Mouse (Mus musculus) liver, adult (tissue): ENCODE data around the gene Lgals1.

Experiments
- GATA4 ChIP-seq: IDR thresholded peaks from 2 replicates; pipeline ENCODE4 v1.6.1; 2014; ENCODE audit warnings: mild to moderate bottlenecking, low read length; ENCODE audit not compliant: insufficient replicate concordance

Gene Lgals1

GRCm38 (mm10) chr15:78927021-78927787 lies 679 bp downstream of the Lgals1 start:
- no peak for TF ChIP-seq GATA4

DNA sequence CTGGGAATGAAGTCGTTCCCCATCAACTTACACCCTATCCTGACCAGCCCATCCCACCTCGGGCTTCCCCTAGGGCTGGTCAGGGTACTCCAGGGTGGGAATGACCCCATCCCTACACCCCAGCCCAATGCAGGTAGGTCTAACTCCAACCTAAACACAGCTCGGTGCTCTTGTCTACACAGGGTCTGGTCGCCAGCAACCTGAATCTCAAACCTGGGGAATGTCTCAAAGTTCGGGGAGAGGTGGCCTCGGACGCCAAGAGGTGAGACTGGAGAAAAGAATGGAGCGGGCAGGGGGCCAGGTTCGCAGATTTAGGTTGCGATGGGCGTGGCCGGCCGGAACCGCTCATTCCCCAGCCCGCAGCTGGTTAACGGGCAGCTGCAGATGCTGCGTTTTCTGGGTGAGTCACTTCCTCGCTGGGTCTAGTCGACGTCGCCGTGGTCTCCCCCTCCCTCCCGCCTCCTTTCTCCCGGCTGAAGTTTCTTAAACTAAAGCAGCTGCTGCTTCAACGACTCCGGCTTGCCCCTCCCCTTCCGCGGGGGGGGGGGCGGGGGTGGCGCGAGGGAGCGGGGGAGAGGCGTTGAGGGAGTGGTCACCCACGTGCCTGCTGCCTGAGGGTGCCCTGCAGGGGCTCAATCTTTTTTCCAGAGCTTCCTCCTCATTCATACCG lies 1.4 kb downstream of the Lgals1 start:
- TF ChIP-seq GATA4, result no peak

DNA sequence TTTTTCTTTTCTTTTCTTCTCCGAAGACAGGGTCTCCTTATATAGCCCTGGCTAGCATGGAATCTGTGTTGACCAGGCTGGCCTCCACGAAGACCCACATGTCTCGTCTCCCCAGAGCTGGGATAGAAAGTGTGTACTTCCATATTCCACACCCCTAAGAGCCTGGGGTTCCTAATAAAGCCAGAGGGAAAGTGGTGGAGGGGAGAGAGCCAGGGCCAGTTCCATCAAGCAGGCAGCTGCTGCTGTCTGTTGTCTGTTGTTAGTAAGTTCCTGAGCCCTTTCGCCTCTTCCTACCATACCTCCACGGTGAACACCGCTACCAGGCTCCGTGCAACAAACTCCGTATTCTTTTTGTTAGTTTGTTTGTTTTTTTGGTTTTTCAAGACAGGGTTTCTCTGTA lies 2.0 kb downstream of the Lgals1 start:
- no peak for TF ChIP-seq GATA4

- no peak for TF ChIP-seq GATA4
These were observed 3.7 kb downstream of the Lgals1 start for GRCm38 (mm10) chr15:78930192-78930706.

DNA sequence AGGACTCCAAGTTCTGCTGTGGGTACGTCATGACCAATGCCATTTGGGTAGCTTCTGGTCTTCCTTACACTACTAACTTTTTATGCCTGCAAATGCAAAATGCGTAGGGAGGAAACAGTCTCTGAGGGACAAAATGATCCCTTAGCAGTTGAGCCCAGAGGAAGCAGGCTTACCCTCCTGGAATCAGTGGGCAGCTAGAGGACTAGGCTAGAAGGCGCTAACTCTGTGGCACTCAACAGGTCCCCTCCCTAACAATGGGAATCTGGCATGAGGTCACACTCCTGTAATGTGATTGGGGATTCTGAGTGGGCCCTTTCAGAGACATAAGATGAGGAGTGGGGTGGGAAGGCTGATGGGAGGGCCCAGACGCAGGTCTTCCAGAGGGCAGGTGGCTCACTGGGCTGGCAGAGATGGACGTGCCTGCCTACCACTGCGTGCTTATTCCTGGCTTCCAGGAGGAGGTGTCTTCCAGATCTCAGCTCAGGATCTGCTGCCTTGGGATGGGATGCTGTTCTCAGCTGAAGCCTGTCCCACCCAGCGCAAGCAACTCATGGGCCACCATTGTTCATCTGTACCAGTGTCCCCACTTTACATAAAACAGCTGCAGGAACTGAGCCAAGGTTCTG lies 4.4 kb downstream of the Lgals1 start:
- TF ChIP-seq GATA4, result no peak

DNA sequence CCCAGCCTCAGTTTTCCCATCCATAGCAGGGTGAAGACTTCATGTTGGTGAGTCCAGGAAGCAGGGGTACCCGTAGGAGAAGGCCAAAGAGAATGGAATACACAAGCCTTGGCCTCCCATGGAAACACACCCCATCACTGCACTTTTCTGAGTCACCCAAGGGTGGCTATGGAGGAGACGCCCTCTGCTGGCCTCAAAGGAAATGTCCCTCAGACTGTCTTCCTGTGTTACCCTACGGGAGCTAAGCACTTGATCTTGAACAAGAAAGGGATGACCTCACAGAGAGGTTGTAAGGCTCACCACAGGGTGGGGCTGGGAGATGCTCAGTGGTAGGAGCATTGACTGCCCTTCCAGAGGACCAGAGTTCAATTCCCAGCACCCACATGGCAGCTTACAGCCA lies 5.1 kb downstream of the Lgals1 start:
- TF ChIP-seq GATA4, result no peak

DNA sequence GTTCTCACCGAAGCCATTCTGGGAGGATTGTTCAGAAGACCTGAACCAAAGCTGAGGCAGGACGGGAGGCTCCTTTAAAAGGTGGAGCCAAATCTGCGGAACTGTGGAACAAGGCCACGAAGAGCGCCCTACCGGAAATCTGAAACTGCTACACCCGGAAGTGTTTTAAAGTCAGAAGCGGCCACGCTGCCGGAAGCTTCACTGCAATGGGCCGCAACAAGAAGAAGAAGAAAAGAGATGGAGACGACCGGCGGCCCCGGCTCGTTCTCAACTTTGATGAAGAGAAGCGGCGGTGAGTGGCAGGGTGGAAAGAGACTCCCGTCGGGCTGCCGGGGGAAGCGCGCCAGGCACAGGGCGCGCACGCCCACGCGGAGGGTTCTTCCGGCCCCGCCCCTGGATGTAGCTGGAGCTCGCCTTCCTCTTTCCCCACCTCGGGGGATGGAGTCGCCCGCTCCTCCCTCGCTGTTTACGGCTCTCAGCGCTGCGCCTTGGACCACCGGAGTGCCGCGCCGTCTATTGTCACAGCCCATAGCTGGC lies 8.3 kb downstream of the Lgals1 start, which contains the start of gene Nol12:
TSS of gene Nol12 (plus strand) at position 150 of the 537 bp plus-strand sequence.
- TF ChIP-seq GATA4, result 0 out of 2 replicates have a peak, but pooled peaks have one; percentile 3

GRCm38 (mm10) chr15:78936403-78936802 lies 9.9 kb downstream of the Lgals1 start:
- no peak for TF ChIP-seq GATA4

DNA sequence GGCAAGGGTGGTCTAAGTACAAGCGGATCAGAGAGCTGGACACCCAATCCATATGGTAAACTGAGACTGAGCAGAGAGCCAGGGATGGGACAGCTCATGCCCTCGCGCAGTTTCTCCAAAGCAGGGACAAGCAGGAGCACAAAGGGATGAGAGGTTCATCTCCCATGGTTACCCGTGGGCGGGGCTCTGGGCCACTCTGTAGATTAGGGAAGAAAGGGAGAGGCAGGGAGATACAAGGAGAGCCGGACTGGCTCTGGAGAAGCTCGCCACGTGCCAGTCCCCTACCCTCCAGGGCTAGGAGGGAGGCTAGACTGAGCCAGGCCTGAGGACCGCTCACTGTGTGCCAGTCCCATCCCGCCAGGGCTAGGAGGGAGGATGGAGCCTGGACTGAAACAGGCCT lies 10.8 kb downstream of the Lgals1 start:
- no peak for TF ChIP-seq GATA4

DNA sequence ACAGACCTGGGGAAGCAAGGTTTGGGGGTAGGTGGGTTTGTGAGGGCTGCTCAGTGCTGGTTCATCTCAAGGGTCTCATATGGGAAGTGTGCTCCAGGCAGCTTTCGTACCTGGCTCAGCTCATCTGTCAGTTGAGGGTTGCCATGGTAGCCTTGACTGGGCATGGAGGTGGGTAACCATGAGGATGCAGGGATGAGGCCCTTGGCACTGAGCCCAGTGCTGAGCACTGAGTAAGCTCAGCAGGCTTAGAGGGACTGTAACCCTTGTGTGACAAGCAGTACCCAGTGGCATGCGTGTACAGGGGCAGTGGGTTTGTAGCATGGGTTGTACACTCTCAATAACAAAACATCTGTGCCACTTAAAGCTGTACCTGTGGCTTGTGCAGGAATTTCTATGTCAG lies 11.4 kb downstream of the Lgals1 start:
- no peak for TF ChIP-seq GATA4

DNA sequence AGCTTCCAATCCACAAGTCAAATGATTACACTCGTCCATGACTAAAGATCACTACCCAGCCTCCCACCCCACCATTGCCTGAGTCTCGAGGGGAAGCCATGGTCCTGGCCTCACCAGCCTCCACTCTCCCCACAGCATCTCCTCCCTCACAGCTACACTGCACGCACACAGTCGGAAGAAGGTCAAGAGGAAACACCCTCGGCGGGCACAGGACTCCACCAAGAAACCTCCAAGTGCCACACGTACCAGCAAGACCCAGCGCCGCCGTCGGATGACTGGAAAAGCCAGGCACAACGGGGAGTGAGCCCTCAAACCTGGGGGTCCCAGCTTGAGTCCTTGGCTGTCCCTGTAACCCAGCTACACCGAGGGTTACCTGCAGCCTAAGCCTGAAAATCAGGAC lies 13.8 kb downstream of the Lgals1 start:
- TF ChIP-seq GATA4, result no peak

DNA sequence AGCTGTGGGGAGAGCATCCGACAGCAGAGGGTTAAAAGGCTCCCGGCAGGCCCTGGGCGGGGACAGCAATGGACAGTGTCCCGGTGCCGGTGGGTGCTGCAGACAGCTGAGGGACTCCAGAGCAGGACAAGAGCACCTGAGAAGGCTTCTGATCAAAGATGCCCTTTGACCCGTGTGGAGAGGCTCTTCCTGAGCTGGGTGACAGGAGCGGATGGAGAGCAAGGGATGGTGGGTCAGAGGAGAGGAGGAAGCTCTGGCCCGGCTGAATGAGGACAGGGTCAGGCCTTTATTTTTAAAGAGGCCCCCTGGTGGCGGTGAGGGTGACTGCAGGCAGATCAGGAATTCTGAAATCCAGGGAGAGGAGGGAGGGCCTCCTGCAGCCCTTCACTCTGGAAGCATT lies 16.1 kb downstream of the Lgals1 start:
- no peak for TF ChIP-seq GATA4

GRCm38 (mm10) chr15:78946232-78946631 lies 19.7 kb downstream of the Lgals1 start:
- no peak for TF ChIP-seq GATA4

DNA sequence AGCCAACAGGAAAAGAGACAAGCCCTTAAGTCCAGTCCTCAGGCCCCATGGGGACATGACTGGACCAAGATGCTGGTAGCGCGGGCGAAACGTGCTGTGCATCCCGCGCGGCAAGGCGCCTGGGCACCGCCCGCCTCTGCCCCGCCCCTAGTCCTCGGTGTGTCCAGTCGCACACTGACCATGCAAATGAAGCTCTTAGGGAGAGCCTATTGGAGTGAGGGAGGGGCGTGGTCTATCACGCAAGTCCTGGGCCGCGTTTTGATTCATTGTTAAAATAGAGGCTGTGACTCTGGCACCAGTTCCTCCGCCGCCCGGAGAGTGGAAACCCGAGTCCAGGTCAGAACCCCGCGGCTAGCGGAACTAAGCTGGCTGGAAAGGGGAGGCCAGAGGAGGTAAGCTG lies 21.1 kb downstream of the Lgals1 start, which contains the start of gene Triobp:
TSS of gene Triobp (plus strand) at position 68 of the 400 bp plus-strand sequence.
- TF ChIP-seq GATA4, result no peak

GRCm38 (mm10) chr15:78948152-78948725 lies 21.7 kb downstream of the Lgals1 start:
- TF ChIP-seq GATA4, result no peak
